Comparison of ENCODE assay signal across 9 mouse cellular contexts in the genomic region with DNA sequence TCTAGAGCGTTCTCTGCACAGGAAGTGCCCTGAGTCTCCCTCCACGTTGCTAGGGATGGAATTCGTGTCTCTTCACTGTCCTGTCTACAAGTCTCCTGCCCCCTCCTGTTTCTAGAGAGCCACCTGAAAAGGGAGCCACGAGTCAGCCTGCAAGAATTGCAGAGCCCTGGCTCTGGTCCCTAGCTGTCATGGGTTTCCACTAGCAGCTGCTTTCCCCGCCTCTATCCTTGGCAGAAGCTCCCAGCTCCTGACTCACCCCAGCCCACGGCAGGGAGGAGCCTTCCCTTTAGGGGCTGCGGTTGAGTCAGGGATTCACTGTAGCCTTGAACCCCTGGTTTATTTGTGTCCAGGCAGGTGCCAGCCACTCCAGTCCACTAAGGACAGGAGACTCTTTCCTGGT. TPM values are rescaled to one million over a fixed set of nuclear protein-coding genes. Genes with fewer than 3 reads are reported as not detected.
DNase-seq lines count a peak whose midpoint lies in the region; ATAC-seq lines count a peak whose summit lies in the region.
"Had no signal": no experiment of that assay in that cellular context is flagged by ENCODE, and none has a peak within 500 bp of the region (broad histone marks: within the 10 kb centered on the region; RNA-seq: fewer than 3 reads in every experiment).

No protein-coding gene starts in this region.

- WGBS in heart, embryonic 11.5 days (ENCODE audit: insufficient replicate concordance), result 23% methylated on average over 7 of the region's 7 CpGs
- WGBS in forebrain, embryonic 12.5 days, result 49% methylated on average over 7 of the region's 7 CpGs

- no peaks in the 10 kb centered on the region for H3K36me3 ChIP-seq in heart, embryonic 11.5 days (ENCODE audit: control insufficient read depth, insufficient read depth, low read length)
- H3K36me3 ChIP-seq in forebrain, embryonic 12.5 days (replicated peaks), result no peaks in the 10 kb centered on the region

- H3K9me3 ChIP-seq in heart, embryonic 11.5 days (replicated peaks; ENCODE audit: control insufficient read depth, low read length), result no peaks in the 10 kb centered on the region
- no peaks in the 10 kb centered on the region for H3K9me3 ChIP-seq in forebrain, embryonic 12.5 days

- intact Hi-C loops in gastrocnemius, postnatal 14 days (cut with DNase I; ENCODE audit: low total_unique reads), result no loop called here

- H3K27me3 ChIP-seq in heart, embryonic 11.5 days (ENCODE audit: control insufficient read depth, insufficient read depth, low read length), result peaks cover 3% of the 10 kb centered on the region; the same call in 1 of the 2 replicates
- H3K27me3 ChIP-seq in forebrain, embryonic 12.5 days, result peaks cover 4% of the 10 kb centered on the region; the same call in 1 of the 2 replicates

- H3K27ac ChIP-seq in heart, embryonic 11.5 days (ENCODE audit: low read depth, low read length), result no peak overlapping the region
- H3K27ac ChIP-seq in forebrain, embryonic 12.5 days, result no peak overlapping the region

- H3K4me3 ChIP-seq in heart, embryonic 11.5 days (ENCODE audit: low read depth, low read length), result no peak overlapping the region
- H3K4me3 ChIP-seq in forebrain, embryonic 12.5 days (replicated peaks), result no peak overlapping the region
- H3K4me3 ChIP-seq: erythroblast, embryonic 14.5 days had no signal

- no peaks in the 10 kb centered on the region for H3K4me1 ChIP-seq in heart, embryonic 11.5 days (ENCODE audit: control insufficient read depth, insufficient read depth, low read length)
- H3K4me1 ChIP-seq in forebrain, embryonic 12.5 days, result peaks cover 9% of the 10 kb centered on the region; the same call in 1 of the 2 replicates

- peak; percentile 98 for DNase-seq in heart, adult 11 months
- peak; percentile 87 for DNase-seq in adipocyte (ENCODE audit: low spot score)
- DNase-seq in gastrocnemius, postnatal 14 days, result peak; percentile 91
- DNase-seq in layer of hippocampus, postnatal 14 days (ENCODE audit: low spot score in 2 of 2), result peak; percentile 73 to 81
- DNase-seq in ovary, postnatal 14 days (ENCODE audit: low spot score), result peak; percentile 46
- DNase-seq in kidney, adult 11 months, result no peak

- no peak for ATAC-seq in heart, embryonic 11.5 days (replicated peaks; ENCODE audit: insufficient number of reproducible peaks, low FRiP score, low TSS enrichment)
- no peak for ATAC-seq in forebrain, embryonic 12.5 days (ENCODE audit: low FRiP score)

- H3K4me2 ChIP-seq in heart, embryonic 11.5 days, result no peak overlapping the region
- no peak overlapping the region for H3K4me2 ChIP-seq in forebrain, embryonic 12.5 days

- H3K9ac ChIP-seq in heart, embryonic 11.5 days (ENCODE audit: low read depth, low read length), result no peak overlapping the region
- no peak overlapping the region for H3K9ac ChIP-seq in forebrain, embryonic 12.5 days

RNA-seq across cellular contexts. Expression of gene Plxdc1, which starts 15.0 kb away (rescaled TPM):
- polyA plus RNA-seq in heart, embryonic 11.5 days (2014; fragmentation: Nextera tagmentation; extraction: Ambion mirVana), result 0.14 TPM in 1 of 2 replicates, not detected in the other
- total RNA-seq in gastrocnemius, postnatal 14 days (2021), result 1 to 10 TPM; 6.2 to 8.0 TPM
- 1 to 10 TPM; 7.9 to 9.6 TPM for total RNA-seq in layer of hippocampus, postnatal 14 days (2021)
- polyA plus RNA-seq in forebrain, embryonic 12.5 days (2016; fragmentation: Nextera tagmentation; extraction: Ambion mirVana), result 0.22 and 0.33 TPM in 2 replicates

RNA-seq across cellular contexts. Expression of gene Arl5c, which starts 24.7 kb away (rescaled TPM):
- polyA plus RNA-seq in heart, embryonic 11.5 days (2014; fragmentation: Nextera tagmentation; extraction: Ambion mirVana), result 7.2 and 8.0 TPM in 2 replicates
- total RNA-seq in gastrocnemius, postnatal 14 days (2021), result under 1 TPM; 0.64 to 0.75 TPM
- total RNA-seq in layer of hippocampus, postnatal 14 days (2021), result 1 to 10 TPM; 1.5 to 1.6 TPM
- polyA plus RNA-seq in forebrain, embryonic 12.5 days (2016; fragmentation: Nextera tagmentation; extraction: Ambion mirVana), result 7.0 and 7.8 TPM in 2 replicates
- polyA plus RNA-seq: erythroblast, embryonic 14.5 days had no signal

RNA-seq across cellular contexts. Expression of gene Cacnb1, which starts 51.6 kb away (rescaled TPM):
- polyA plus RNA-seq in heart, embryonic 11.5 days (2014; fragmentation: Nextera tagmentation; extraction: Ambion mirVana), result 5.0 and 6.1 TPM in 2 replicates
- 100 to 1,000 TPM; 281 to 311 TPM for total RNA-seq in gastrocnemius, postnatal 14 days (2021)
- 100 to 1,000 TPM; 128 to 131 TPM for total RNA-seq in layer of hippocampus, postnatal 14 days (2021)
- polyA plus RNA-seq in forebrain, embryonic 12.5 days (2016; fragmentation: Nextera tagmentation; extraction: Ambion mirVana), result 22.5 and 29.3 TPM in 2 replicates

RNA-seq across cellular contexts. Expression of gene Rpl19, which starts 55.3 kb away (rescaled TPM):
- polyA plus RNA-seq in heart, embryonic 11.5 days (2014; fragmentation: Nextera tagmentation; extraction: Ambion mirVana), result 855 and 888 TPM in 2 replicates
- 100 to 1,000 TPM; 628 to 686 TPM for total RNA-seq in gastrocnemius, postnatal 14 days (2021)
- total RNA-seq in layer of hippocampus, postnatal 14 days (2021), result 100 to 1,000 TPM; 532 to 602 TPM
- 737 and 747 TPM in 2 replicates for polyA plus RNA-seq in forebrain, embryonic 12.5 days (2016; fragmentation: Nextera tagmentation; extraction: Ambion mirVana)
